Mouse (Mus musculus): ENCODE results near the gene Epn2.
"Not testable (repeated sequence)": the region's sequence is repeated elsewhere in the genome, so short reads cannot be mapped to it uniquely, and the experiment has no call there.

Gene Epn2

DNA sequence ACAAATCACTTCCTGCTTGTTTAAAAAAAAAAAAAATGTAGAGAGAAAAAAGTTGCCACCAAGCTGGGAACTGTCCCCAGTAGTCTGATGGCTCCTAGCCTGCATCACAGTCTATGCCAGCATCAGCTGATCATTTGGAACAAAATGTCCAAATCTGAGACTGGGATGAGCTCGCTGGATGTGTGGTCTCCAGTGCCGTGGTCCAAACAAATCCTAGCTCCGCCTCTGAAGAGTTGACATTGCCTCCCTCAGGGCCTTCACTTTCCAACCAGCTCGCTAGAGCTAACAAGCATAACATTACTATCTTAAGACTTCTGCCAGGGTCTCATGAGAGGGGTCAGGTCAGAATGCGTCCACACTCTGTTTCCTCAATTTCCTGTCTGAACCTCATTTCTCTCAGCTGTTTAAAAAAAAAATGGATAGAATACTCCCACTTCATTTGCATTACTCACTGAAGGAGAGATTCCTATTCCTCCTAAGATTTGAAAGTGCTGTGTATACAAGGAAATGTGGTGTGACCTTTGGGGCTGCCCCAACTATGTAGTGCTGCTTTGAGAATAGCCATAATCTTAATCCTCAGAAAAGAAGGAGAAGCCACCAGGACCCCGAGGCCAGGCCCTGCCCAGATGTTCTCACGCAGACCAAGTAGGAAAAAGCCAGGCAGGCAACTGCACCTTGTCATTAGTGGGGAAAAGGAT lies 11.2 kb upstream of the Epn2 start:
- DNase-seq = no peak

DNA sequence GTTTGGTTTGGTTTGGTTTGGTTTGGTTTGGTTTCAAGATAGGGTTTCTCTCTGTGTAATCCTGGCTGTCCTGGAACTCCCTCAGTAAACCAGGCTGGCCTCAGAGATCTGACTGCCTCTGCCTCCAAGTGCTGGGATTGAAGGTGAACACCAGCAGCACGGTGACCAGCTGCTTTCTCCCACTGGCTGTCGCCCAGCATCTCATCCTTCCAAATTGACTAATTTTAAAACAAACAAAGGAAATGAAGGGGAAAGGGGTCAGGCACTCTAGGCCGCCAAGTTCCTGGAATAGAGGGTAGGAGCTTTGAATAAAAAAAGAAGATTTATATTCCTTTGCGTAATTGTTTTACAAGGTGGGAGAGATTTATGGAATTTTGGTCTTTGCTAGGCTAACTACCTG lies 5.9 kb upstream of the Epn2 start:
- no peak for DNase-seq

DNA sequence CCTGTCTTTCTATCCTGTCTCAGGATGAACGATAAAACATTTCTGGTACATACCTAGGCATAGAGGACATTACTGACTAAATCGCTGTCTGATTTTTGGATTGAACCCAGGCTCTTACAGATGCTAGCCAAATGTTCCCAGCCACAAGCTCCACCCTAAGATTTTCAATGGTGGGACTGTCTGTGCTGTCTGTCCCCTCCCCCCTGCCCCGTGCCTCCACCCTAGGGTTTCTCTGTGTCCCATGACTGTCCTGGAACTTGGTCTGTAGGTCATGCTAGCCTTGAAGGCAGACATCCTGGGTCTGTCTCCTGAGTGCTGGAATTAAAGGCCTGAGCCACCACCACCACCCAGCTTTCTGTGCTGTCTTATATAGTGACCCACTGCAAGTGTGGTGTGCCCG lies 5.3 kb upstream of the Epn2 start:
- no peak for DNase-seq

DNA sequence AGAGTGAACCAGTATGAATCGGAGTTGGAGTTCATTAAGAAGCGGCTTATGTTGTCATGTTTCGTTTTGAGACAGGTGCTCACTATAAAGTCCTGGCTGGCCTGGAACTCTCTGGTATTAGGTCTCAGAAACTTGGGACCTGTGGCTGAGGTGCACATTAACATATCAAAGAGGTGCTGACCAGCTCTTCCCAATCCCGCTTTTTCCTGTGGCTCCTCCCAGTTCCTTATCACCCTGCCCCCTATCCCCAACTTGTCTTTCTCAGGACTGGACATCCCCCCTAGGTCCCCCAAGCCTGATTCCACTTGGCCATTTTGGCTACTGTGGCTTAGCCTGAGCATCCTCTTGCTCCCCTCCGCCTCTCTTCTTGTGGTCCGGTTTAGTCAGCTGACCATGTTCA lies 4.6 kb upstream of the Epn2 start:
- DNase-seq = no peak

DNA sequence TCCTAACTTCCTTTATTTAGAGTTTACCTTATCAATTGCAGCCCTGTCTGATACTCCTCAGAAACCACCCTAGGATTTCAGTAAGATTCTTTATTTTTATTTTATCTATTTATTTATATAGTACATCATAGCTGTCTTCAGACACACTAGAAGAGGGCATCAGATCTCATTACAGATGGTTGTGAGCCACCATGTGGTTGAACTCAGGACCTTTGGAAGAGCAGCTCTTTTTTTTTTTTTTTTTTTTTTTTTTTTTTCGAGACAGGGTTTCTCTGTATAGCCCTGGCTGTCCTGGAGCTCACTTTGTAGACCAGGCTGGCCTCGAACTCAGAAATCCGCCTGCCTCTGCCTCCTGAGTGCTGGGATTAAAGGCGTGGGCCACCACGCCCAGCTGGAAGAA lies 3.3 kb upstream of the Epn2 start:
- not testable (repeated sequence) for DNase-seq

DNA sequence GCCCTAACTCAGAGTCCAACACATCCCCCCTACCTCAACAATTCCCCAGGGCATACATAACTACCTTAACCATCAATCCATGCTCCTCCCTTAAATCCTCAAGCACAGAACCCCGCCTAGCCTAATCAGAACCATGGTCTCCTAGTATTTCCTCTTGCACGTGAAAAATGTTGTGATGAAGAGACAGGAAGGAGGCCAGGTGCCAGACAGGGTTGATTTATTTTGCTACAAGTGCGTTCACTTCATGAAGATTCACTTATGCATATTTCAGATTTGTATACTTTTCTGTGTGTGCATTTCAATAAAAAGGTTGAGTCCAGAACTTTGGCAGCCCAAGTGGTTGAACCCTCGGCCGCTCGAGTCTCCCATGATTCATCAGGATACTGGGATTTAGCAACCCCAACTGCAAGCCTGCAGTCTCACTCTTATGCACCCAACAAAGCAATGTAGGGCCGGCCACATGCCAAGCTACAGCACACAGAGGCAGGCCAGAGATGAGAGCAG lies 443 bp upstream of the Epn2 start:
- no peak for DNase-seq

DNA sequence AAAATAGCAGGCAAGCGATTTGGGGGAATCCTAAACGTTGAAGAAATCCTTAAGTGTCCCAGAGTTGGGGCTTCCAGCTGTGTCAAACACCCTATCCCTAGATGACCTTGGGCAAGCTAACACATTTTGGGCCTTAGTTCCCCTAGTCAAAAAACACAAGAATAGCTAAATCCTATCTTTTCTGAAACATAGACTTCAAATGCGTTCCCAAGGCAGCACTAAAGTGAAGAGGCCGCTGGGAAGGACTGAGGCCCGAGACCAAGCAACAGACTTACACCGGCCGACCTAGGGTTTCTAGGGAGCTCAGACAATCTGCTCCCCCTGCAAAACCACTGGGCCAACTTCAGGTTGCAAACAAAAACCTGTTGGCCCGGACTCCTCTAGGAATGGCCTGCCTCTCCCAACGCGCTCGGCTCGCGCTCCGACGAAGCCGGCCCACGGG lies 925 bp downstream of the Epn2 start:
- no peak for DNase-seq

DNA sequence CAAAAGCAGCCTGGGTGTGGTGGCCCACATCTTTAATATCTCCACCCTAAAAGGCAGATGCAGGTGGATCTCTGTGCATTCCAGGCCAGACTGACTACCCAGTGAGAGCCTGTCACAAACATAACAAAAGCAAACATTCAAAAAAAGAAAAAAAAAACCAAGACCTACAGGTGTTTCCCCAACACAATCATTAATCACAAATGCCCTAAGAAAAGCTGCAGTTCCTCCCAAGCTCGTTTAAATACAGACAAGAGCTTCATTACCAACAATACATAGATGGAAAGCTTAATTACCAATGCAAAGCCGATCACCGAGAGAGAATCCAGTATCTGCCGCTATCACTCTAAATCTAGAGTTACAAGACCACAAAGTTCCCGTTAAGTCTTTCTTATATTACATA lies 1.5 kb downstream of the Epn2 start:
- DNase-seq = no peak

DNA sequence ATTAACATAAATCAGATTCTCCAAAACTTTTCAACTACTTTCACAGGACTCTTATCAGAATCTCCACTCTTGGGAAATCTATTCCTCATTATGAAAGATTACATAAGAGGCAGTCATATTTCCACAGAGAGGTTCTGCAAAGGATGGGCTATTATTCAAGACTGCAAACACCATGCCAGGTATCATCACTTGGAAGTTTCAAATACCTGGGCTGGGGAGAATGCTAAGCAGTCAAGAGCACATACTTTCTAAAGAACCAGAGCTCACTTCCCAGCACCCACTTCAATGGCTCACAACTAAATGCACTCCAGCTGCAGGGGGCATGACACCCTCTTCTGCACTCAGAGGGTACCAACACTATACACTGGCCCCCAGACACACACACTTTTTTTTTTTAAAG lies 2.1 kb downstream of the Epn2 start:
- no peak for DNase-seq

DNA sequence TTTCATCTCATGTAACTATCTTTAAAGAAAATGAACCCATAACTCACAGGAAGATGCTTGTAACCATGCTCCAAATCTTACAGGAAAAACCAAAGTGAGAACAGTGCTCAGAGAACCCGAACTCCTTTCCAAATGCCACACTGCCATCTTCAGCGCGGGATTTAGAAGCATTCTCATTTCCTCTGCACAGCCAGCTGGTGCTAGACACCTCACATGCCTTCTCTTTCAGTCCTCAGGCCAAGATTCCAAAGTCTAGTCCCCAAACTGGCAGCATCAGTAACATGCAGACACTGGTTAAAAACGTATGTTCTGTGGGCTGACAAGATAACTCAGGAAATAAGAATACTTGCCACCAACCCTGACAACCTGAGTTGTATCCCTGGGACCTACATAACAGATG lies 6.2 kb downstream of the Epn2 start:
- peak; percentile 24 for DNase-seq

DNA sequence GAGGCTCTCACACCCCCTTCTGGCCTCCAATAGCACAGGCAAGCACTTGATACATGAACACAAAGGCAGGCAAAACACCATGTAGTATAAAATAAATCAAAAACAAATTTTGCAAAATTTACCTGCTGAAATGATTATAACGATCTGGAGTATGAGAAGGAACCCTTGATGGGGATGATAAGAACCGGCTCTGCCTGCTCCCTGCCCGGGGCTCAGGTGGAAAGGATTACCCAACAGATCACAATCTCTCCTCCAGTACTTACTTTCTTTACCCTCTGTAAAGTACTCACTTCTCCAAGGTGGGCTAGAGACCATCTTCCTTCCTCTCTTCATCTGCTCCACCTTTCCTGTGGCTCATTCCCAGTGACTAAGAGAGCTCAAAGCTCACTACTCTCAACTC lies 8.3 kb downstream of the Epn2 start:
- no peak for DNase-seq

DNA sequence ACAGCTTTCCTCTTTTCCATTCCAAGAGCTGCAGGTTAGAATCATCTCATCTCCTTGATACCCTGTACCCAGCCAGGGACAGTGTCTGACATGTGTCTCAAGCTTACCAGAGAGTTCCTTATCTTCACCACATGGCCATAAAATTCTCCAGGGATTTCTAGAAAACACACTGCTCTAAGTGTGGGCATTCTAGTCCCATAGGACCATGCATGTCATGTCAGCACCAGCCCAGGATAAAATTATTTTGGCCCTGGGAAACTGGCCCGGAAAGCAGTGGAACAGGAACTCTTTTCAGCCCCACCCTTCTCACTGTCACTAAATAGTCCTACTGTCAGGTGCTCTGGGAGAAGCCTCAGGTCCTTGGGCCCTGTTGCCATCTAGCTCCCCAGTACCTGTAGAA lies 9.8 kb downstream of the Epn2 start:
- DNase-seq = no peak

DNA sequence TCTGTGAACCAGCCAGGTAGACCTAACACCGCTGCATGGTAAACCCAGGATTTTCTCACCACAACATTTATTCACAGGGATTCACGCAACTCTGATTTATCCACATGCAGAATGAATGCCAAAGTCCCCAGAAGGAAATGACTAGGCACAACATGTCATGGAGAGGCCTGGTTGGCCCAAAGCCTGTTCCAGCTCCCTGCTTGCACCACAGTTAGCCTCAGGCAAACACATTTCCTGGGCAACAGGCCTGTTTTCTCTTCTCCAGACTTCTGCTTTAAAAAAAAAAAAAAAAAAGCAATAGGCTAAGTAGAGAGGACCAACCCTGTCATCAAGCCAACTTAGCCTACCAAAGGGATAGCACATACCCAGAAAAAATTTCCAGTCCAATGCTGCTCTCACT lies 14.9 kb downstream of the Epn2 start:
- DNase-seq = no peak

DNA sequence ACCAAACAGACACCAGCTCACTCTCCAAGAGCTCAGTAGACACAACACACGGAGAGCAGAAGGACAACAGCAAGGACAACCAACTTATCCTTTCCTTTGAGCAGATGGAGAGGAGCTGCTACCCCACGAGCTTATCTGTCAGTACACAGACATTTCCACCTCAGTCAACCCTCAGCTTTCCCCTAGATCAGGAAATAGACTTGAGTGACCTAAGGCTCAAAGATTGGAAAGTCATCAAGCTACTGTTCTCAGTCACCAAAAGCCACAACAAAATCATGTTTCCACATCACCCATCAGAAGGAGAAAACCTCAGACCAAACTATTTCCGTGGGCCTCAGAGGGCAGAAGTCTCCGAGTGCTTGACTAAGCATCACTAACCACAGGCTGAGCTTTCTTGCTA lies 15.5 kb downstream of the Epn2 start:
- no peak for DNase-seq

DNA sequence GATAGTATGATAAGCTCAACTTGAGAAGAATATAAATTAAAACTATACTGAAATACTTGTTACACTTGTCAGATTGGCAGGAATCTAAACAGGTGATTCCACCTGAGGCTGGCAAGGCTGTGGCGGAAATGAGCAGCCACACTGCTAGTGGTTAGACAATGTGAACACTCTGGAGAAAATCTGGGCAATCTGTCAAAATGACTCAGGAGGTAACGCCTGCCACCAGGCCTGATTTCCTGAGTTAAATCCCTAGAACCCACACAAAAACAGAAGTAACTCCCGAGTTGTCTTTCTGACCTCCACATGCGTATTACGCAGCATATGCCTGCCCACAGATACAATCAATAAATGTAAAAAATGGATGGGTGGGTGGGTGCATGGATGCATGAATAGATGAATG lies 17.1 kb downstream of the Epn2 start:
- no peak for DNase-seq

DNA sequence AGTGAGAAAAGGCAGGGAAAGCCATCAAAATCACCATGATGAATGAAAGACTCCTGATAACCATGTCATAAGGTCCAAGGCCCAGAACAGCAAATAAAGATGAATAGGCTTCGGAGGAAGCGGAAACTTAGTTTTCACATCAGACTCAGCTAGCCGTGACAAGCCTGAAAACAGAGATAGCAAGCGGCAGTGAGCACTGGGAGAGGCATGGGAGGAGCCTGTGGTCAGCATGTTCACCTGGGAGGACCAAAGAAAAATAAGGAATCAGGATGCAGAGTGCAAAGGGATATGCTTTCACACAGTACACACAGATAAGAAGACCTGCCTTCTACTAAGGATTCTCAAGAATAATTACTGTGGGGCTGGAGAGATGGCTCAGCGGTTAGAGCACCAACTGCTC lies 19.9 kb downstream of the Epn2 start:
- no peak for DNase-seq

DNA sequence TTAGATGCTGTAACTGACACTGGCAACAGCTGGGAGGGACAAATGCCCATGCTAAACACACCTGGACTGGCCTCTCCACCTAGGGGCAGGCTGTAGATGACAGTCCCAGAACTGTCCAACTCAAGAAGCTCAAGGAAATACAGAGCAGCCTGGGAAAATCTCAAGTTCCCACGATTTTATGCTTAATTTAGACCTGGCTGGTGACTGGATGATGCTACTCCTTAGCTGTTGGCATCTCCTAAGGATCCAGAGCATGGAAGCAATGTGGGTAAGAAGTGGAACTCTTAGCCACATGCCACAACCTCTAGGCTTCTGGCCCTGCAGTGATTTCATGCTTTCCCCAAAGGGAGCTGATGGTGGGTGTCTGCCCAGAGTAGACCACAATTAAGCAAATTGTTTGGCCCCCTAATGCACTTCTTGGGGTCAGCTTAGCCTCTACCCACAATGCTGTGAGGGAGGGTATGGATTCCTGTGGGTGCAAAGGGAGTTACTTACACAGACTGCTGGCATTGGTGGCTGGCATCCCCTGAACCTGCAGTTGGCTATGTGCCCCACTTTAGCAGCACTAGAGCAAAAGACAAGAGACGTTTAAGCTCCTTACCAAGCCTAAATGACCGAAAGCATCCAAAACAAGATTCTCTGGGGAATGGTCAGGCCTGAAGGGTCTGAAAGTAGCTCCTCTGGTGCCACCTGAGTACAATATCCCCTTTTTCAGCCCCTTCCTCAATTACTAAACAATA lies 26.3 kb downstream of the Epn2 start:
- DNase-seq = no peak

DNA sequence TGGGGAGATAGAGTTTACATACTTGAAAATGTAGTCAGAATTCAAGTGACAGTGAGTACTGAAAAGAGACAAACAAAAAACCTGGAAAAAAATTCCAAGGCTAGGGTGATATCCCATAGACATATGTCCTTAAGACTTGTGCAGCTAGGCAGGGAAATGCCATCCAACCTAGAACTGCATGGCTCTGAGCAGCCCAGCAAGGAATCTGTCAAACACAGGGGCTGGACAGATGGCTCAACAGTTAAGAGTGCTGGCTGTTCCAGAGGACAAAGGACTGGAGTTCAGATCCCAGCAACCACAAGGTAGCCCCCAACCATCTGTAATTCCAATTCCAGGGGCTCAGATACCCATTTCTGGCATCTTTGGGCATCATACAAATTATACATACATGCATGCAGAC lies 28.9 kb downstream of the Epn2 start:
- no peak for DNase-seq

DNA sequence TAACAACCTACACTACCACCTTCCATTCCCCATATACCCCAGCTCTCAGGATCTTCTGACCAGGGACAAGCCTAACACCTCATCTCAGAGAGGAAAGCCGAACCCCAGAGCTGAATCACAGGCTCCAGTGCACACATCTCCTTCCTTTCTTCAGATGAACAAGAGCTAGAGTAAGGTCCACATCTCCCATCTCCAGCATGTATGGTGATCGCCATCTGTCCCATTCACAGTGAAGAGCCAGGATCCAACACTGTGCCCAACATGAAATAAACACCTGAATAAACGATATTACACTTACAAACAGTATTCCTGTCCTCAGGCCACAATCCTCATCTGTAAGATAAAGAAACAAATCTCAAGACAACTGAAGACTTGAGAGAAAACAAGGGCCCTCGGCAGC lies 31.8 kb downstream of the Epn2 start:
- DNase-seq = no peak

DNA sequence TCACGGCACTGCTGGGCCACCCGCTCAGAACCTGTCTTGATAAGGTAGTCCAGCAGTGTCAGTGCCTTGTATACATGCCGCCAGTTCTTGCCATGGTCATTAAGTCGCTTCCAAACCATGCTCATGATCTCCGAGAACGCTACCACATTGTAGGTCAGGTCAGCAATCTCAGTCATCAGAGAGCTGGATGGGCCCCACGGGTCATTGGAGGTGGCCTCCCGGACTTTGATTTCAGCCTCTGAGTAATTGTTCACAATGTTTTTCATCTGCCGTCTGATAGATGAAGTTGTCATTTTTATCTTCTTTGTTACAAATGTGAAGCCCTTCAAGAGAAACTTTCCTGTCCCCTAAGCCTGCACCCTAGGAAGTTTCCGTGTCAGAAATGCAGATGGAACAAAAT lies 33.0 kb downstream of the Epn2 start:
- no peak for DNase-seq

DNA sequence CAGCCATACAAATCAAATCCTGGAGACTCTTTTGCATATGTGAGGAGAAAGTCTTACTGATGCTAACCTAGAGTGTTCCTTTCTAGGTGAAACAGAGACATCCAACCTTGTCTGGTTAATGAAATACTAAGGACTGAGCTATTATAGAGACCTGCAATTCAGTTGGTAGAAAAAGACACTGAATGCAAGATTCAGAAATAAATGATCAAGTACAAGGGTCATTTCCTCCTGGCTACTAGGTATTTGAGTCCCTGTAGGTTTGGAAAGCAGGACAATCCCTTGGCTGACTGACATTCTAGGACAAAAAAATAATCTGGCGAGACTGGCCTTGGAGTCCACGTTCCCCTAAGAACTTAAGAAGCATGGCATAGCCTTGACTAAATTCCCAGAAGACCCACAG lies 33.9 kb downstream of the Epn2 start:
- no peak for DNase-seq

DNA sequence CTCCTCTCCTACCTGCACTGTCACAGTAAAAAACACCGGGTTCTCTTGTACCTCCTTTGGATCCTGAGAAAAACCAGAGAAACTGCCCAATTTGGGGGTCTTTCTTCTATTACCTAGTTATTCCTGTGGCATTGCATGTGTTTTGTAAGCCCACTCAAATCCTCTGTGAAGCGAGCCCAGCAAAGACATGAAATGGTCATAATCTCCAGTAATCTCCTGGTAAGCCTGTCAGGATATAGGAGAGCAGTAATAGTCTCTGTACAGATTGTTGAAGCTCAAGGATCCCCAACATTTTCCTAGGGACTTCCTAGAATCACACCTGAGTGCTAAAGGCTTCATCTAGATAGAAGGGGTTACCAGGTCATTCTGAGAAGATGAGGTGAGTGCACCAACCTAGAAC lies 38.4 kb downstream of the Epn2 start:
- DNase-seq = no peak

DNA sequence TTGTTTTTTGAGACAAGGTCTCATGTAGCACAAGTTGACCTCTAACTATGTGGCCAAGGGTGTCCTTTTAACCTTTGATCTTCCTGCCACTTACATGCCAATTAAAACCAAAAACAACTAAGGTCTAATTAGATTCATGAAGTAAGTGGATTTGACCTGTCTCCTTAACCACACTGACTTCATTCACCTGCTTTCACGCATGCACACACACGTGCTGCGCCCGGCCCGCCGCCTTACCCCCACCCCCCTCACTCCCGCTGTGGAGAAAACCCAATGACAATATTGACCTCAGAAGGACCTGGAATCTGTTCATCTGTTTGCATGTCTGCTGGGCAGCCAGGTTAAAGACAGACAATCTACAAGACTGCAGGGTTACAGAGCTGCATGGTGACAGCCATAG lies 38.8 kb downstream of the Epn2 start:
- no peak for DNase-seq

DNA sequence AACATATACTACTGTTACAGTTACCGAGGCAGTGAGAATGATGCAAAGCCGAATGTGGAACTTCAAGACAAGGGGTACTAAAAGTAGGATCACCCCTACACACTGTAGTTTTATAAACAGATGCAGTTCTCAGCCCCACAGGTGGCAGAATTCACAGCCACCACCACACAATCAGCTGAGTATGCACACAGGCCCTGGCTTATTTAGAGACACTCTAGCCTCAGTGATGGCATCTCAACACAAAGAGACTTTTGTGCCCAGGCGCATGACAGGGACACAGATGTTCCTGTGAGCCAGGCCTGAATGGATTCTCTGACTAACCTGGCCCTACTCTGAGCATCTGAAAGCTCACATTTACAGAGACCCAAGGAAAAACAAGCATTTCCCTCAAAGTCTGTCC lies 42.1 kb downstream of the Epn2 start:
- no peak for DNase-seq

DNA sequence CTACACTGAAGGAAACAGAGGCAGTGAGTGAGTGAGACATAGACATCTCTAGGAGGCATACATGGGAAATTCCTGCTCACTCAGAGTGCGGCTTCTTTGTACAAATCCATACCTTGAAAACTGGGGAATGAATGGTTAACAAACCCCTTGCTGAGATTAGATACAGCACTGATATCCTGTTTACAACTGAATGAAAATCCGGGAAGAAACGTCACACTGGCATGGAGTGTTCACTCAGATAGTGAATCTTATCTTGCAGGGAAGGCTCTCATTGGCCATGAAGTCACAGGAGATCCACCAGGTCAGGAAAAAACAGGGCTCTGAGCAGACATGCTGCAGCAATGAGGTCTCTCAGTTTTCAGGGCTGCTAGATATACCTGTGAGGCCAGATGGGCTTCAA lies 42.5 kb downstream of the Epn2 start:
- DNase-seq = no peak

All from right cerebral cortex, postnatal 25 days (tissue).